Mouse (Mus musculus): ENCODE data around the gene Batf.

- peak; percentile 27; the same call in 1 of the 2 replicates for TF ChIP-seq CTCF (IDR thresholded peaks at IDR 0.05; ENCODE audit: low read depth)
- TF ChIP-seq EP300 (IDR thresholded peaks at IDR 0.05; ENCODE audit: low read depth) = no peak
Measured at GRCm38 (mm10) chr12:85645664-85646063, 40.8 kb upstream of the Batf start.
